Mouse (Mus musculus) layer of hippocampus, adult 9-11 months (tissue): Measurements from ENCODE around the gene Smg7.

ENCODE experiments used
- DNase-seq: peaks from one replicate; pipeline ENCODE4 v3.0.0; 2022

The Smg7 gene

GRCm38 (mm10) chr1:152807619-152808391 lies 94.6 kb downstream of the Smg7 start:
- DNase-seq, result peak; percentile 74

GRCm38 (mm10) chr1:152804907-152805306 lies 97.5 kb downstream of the Smg7 start:
- no peak for DNase-seq

GRCm38 (mm10) chr1:152800633-152801176 lies 101.7 kb downstream of the Smg7 start:
- DNase-seq, result no peak

- DNase-seq, result no peak
Measured at GRCm38 (mm10) chr1:152799897-152800296, 102.5 kb downstream of the Smg7 start, which contains the start of gene Ncf2. TSS of gene Ncf2 (plus strand) at chr1:152800194.

- DNase-seq, result no peak
Measured at GRCm38 (mm10) chr1:152798125-152798524, 104.3 kb downstream of the Smg7 start.

GRCm38 (mm10) chr1:152796683-152797263 lies 105.7 kb downstream of the Smg7 start:
- no peak for DNase-seq

- DNase-seq, result no peak
Measured at GRCm38 (mm10) chr1:152795688-152796255, 106.7 kb downstream of the Smg7 start.

GRCm38 (mm10) chr1:152793495-152794130 lies 108.8 kb downstream of the Smg7 start:
- no peak for DNase-seq

GRCm38 (mm10) chr1:152792736-152793494 lies 109.5 kb downstream of the Smg7 start:
- peak; percentile 83 for DNase-seq

GRCm38 (mm10) chr1:152791269-152791668 lies 111.2 kb downstream of the Smg7 start:
- DNase-seq, result no peak

- DNase-seq, result no peak
Measured at GRCm38 (mm10) chr1:152790821-152791220, 111.6 kb downstream of the Smg7 start.

- no peak for DNase-seq
Measured at GRCm38 (mm10) chr1:152790254-152790653, 112.2 kb downstream of the Smg7 start.

GRCm38 (mm10) chr1:152788121-152788660 lies 114.3 kb downstream of the Smg7 start:
- DNase-seq, result no peak
